Comparison of ENCODE assay signal across 24 mouse cellular contexts in genomic region chr3:140179471-140179870, GRCm38 (mm10).
DNase-seq lines count a peak whose midpoint lies in the region; ATAC-seq and TF ChIP-seq lines count a peak whose summit lies in the region.
"Had no signal": no experiment of that assay in that cellular context is flagged by ENCODE, and none has a peak within 500 bp of the region (broad histone marks: within the 10 kb centered on the region; RNA-seq: fewer than 3 reads in every experiment).

No protein-coding gene starts in this region.

- TF ChIP-seq POLR2A in kidney, adult 2 months (IDR thresholded peaks at IDR 0.05; ENCODE audit: low read depth, low read length) = no peak

- peak; percentile 100 for ATAC-seq in frontal cortex, adult (ENCODE audit: low TSS enrichment)
- ATAC-seq in hindbrain, embryonic 14.5 days (ENCODE audit: low FRiP score) = no peak
- ATAC-seq in hindbrain, embryonic 16.5 days = no peak
- ATAC-seq: forebrain, embryonic 15.5 days; liver, postnatal 0 days; midbrain, embryonic 13.5 days had no signal

- no peak for TF ChIP-seq CTCF in kidney, adult 2 months (conservative IDR thresholded peaks at IDR 0.05; ENCODE audit: insufficient read depth, insufficient read length, low read depth, low read length)

- no peak overlapping the region for H3K4me2 ChIP-seq in hindbrain, embryonic 14.5 days (replicated peaks)
- H3K4me2 ChIP-seq in hindbrain, embryonic 16.5 days (ENCODE audit: low read length) = no peak overlapping the region
- H3K4me2 ChIP-seq: embryonic facial prominence, embryonic 12.5 days; forebrain, embryonic 15.5 days; heart, embryonic 15.5 days; limb, embryonic 15.5 days; midbrain, embryonic 13.5 days; neural tube, embryonic 12.5 days had no signal

- DNase-seq in layer of hippocampus, adult 11-12 months (ENCODE audit: low spot score) = peak; percentile 80
- peak; percentile 57 to 62 for DNase-seq in left cerebral cortex, adult 18-20 months (ENCODE audit: low spot score in 2 of 2)
- DNase-seq in right cerebral cortex, postnatal 10 days (ENCODE audit: low spot score in 2 of 2) = peak; percentile 44 to 64
- no peak for DNase-seq in kidney, adult 2 months
- DNase-seq in hindbrain, embryonic 14.5 days (ENCODE audit: low spot score) = no peak
- no peak for DNase-seq in cerebellum, adult 18-20 months
- DNase-seq: adrenal gland, adult 2 months; B cell, adult 2 months; cerebellum, adult 9-11 months; gastrocnemius, postnatal 14 days; kidney, adult 8-10 months; kidney, postnatal 25 days; liver, postnatal 0 days; lung, postnatal 10 days; thymus, postnatal 25 days had no signal

- no peaks in the 10 kb centered on the region for H3K36me3 ChIP-seq in kidney, adult 2 months (ENCODE audit: control insufficient read depth, insufficient read depth, low read length)
- H3K36me3 ChIP-seq in hindbrain, embryonic 14.5 days (replicated peaks; ENCODE audit: control insufficient read depth, insufficient read depth) = no peaks in the 10 kb centered on the region
- no peaks in the 10 kb centered on the region for H3K36me3 ChIP-seq in hindbrain, embryonic 16.5 days (ENCODE audit: control insufficient read depth, insufficient read depth, low read length)
- H3K36me3 ChIP-seq: embryonic facial prominence, embryonic 12.5 days; forebrain, embryonic 15.5 days; heart, embryonic 15.5 days; limb, embryonic 15.5 days; midbrain, embryonic 13.5 days; neural tube, embryonic 12.5 days had no signal

- no peak overlapping the region for H3K4me3 ChIP-seq in kidney, adult 2 months (ENCODE audit: insufficient read depth, low read depth, low read length)
- no peak overlapping the region for H3K4me3 ChIP-seq in hindbrain, embryonic 14.5 days (replicated peaks; ENCODE audit: low read length)
- no peak overlapping the region for H3K4me3 ChIP-seq in hindbrain, embryonic 16.5 days (ENCODE audit: low read length)
- H3K4me3 ChIP-seq: embryonic facial prominence, embryonic 12.5 days; erythroblast, embryonic 14.5 days; forebrain, embryonic 15.5 days; heart, embryonic 15.5 days; limb, embryonic 15.5 days; midbrain, embryonic 13.5 days; neural tube, embryonic 12.5 days had no signal

- H3K4me1 ChIP-seq in kidney, adult 2 months (ENCODE audit: control insufficient read depth, insufficient read depth, low read length) = no peaks in the 10 kb centered on the region
- H3K4me1 ChIP-seq in hindbrain, embryonic 14.5 days (replicated peaks; ENCODE audit: control insufficient read depth, insufficient read depth, low read length) = no peaks in the 10 kb centered on the region
- no peaks in the 10 kb centered on the region for H3K4me1 ChIP-seq in hindbrain, embryonic 16.5 days (ENCODE audit: control insufficient read depth, insufficient read depth, low read depth, low read length)
- H3K4me1 ChIP-seq: embryonic facial prominence, embryonic 12.5 days; forebrain, embryonic 15.5 days; heart, embryonic 15.5 days; limb, embryonic 15.5 days; neural tube, embryonic 12.5 days had no signal

- WGBS in kidney, adult 2 months = 87% methylated on average over 2 of the region's 2 CpGs
- WGBS in hindbrain, embryonic 14.5 days = 96% methylated on average over 2 of the region's 2 CpGs
- 94% methylated on average over 2 of the region's 2 CpGs for WGBS in hindbrain, embryonic 16.5 days

- H3K27ac ChIP-seq in kidney, adult 2 months (ENCODE audit: insufficient read depth, low read depth, low read length) = no peak overlapping the region
- no peak overlapping the region for H3K27ac ChIP-seq in hindbrain, embryonic 14.5 days
- H3K27ac ChIP-seq in hindbrain, embryonic 16.5 days (ENCODE audit: low read depth, low read length) = no peak overlapping the region
- H3K27ac ChIP-seq: embryonic facial prominence, embryonic 12.5 days; forebrain, embryonic 15.5 days; heart, embryonic 15.5 days; limb, embryonic 15.5 days; midbrain, embryonic 13.5 days; neural tube, embryonic 12.5 days had no signal

- no peaks in the 10 kb centered on the region for H3K9me3 ChIP-seq in hindbrain, embryonic 14.5 days (ENCODE audit: control insufficient read depth, low read length)
- no peaks in the 10 kb centered on the region for H3K9me3 ChIP-seq in hindbrain, embryonic 16.5 days (ENCODE audit: control insufficient read depth, low read length)
- H3K9me3 ChIP-seq: embryonic facial prominence, embryonic 12.5 days; forebrain, embryonic 15.5 days; heart, embryonic 15.5 days; limb, embryonic 15.5 days; midbrain, embryonic 13.5 days; neural tube, embryonic 12.5 days had no signal

- H3K9ac ChIP-seq in hindbrain, embryonic 14.5 days = no peak overlapping the region
- H3K9ac ChIP-seq in hindbrain, embryonic 16.5 days (ENCODE audit: low read depth, low read length) = no peak overlapping the region
- H3K9ac ChIP-seq: embryonic facial prominence, embryonic 12.5 days; forebrain, embryonic 15.5 days; heart, embryonic 15.5 days; limb, embryonic 15.5 days; liver, postnatal 0 days; midbrain, embryonic 13.5 days; neural tube, embryonic 12.5 days had no signal

- H3K27me3 ChIP-seq in kidney, adult 2 months (replicated peaks; ENCODE audit: control insufficient read depth, insufficient read depth, low read length) = no peaks in the 10 kb centered on the region
- H3K27me3 ChIP-seq in hindbrain, embryonic 14.5 days (ENCODE audit: control insufficient read depth, insufficient read depth, low read length) = no peaks in the 10 kb centered on the region
- H3K27me3 ChIP-seq in hindbrain, embryonic 16.5 days (replicated peaks; ENCODE audit: control insufficient read depth, insufficient read depth, low read length) = no peaks in the 10 kb centered on the region
- H3K27me3 ChIP-seq: embryonic facial prominence, embryonic 12.5 days; forebrain, embryonic 15.5 days; heart, embryonic 15.5 days; limb, embryonic 15.5 days; midbrain, embryonic 13.5 days; neural tube, embryonic 12.5 days had no signal

Comparison
In these comparisons a context has a peak if more than half of its experiments do, and no peak if none do; other contexts are left out.
1. DNase-seq: peak in layer of hippocampus, adult 11-12 months (single experiment), left cerebral cortex, adult 18-20 months (2 of 2) and right cerebral cortex, postnatal 10 days (2 of 2); none in kidney, adult 2 months (single experiment), hindbrain, embryonic 14.5 days (single experiment) and cerebellum, adult 18-20 months (0 of 2).